Mouse (Mus musculus) MEL (cell line): Measurements from ENCODE around the gene Cdk5rap1. TPM values are rescaled to one million over a fixed set of nuclear protein-coding genes. Genes with fewer than 3 reads are reported as not detected.

Source experiments
- DNase-seq: peaks from one replicate; pipeline ENCODE4 v3.0.0; 2011; ENCODE audit warnings: low read depth, low spot score
- H3K27ac ChIP-seq: 2 replicates; pipeline ENCODE4 v1.5.1; 2012; ENCODE audit warnings: low read depth, mild to moderate bottlenecking, control low read depth, low read length, moderate library complexity; ENCODE audit not compliant: control insufficient read depth
- H3K27me3 ChIP-seq, 2 experiments: fragments of 150-350 bp in 1 of 2; sonication (generic) in 1 of 2; 2 replicates each; pipeline ENCODE4 v1.6.1; 2012; ENCODE audit warnings: low read length in 2 of 2, mild to moderate bottlenecking in 2 of 2, improper control_type of control experiment in 1 of 2, moderate library complexity in 1 of 2; ENCODE audit not compliant: insufficient read depth in 2 of 2, control insufficient read depth in 1 of 2
- H3K36me3 ChIP-seq, 2 experiments: 2 replicates each; pipeline ENCODE4 v1.6.1; 2012 to 2014; ENCODE audit warnings: low read length in 2 of 2, improper control_type of control experiment in 1 of 2, inconsistent platforms in 1 of 2, mild to moderate bottlenecking in 1 of 2; ENCODE audit not compliant: insufficient read depth in 2 of 2, control insufficient read depth in 1 of 2
- H3K4me1 ChIP-seq, 2 experiments: fragments of 150-350 bp in 1 of 2; sonication (generic) in 1 of 2; 2 replicates each; pipeline ENCODE4 v1.6.1; 2012; ENCODE audit warnings: low read length in 2 of 2, improper control_type of control experiment in 1 of 2, mild to moderate bottlenecking in 1 of 2; ENCODE audit not compliant: insufficient read depth in 2 of 2, control insufficient read depth in 1 of 2
- H3K4me3 ChIP-seq, 2 experiments: fragments of 150-350 bp in 1 of 2; sonication (generic) in 1 of 2; 2 replicates each; pipeline ENCODE4 v1.5.1; 2012; ENCODE audit warnings: low read depth in 2 of 2, low read length in 2 of 2, mild to moderate bottlenecking in 2 of 2, moderate library complexity in 2 of 2, control low read depth in 1 of 2, improper control_type of control experiment in 1 of 2; ENCODE audit not compliant: control insufficient read depth in 1 of 2, insufficient read depth in 1 of 2
- H3K79me2 ChIP-seq: 2 replicates; pipeline ENCODE4 v1.6.1; 2012; ENCODE audit warnings: mild to moderate bottlenecking, low read length, moderate library complexity; ENCODE audit not compliant: control insufficient read depth, poor library complexity, insufficient read depth
- H3K9ac ChIP-seq: 2 replicates; pipeline ENCODE4 v1.6.1; 2012; ENCODE audit warnings: low read depth, mild to moderate bottlenecking, control low read depth, low read length, moderate library complexity; ENCODE audit not compliant: control insufficient read depth, poor library complexity, severe bottlenecking
- H3K9me3 ChIP-seq: fragments of 150-350 bp; sonication (generic); replicated peaks from 2 replicates; pipeline ENCODE4 v1.6.1; 2012; ENCODE audit warnings: mild to moderate bottlenecking, low read length, improper control_type of control experiment, moderate library complexity; ENCODE audit not compliant: insufficient read depth
- CHD1 ChIP-seq: IDR thresholded peaks from 2 replicates; pipeline ENCODE4 v1.6.1; 2012; ENCODE audit warnings: low read depth, mild to moderate bottlenecking, inconsistent platforms, low read length, improper control_type of control experiment
- CTCF ChIP-seq, 3 experiments: IDR thresholded peaks in 2 of 3; conservative IDR thresholded peaks in 1 of 3; 2 replicates each; pipeline ENCODE4 v1.5.1; 2011 to 2012; ENCODE audit warnings: low read length in 3 of 3, low read depth in 2 of 3, mild to moderate bottlenecking in 2 of 3, improper control_type of control experiment in 1 of 3, inconsistent platforms in 1 of 3, mixed read lengths in 1 of 3, moderate library complexity in 1 of 3; ENCODE audit not compliant: control insufficient read depth in 1 of 3, insufficient read depth in 1 of 3, poor library complexity in 1 of 3, severe bottlenecking in 1 of 3
- E2F4 ChIP-seq: IDR thresholded peaks from 2 replicates; pipeline ENCODE4 v1.6.1; 2011; ENCODE audit warnings: low read depth, low read length, improper control_type of control experiment, borderline replicate concordance
- EP300 ChIP-seq, 2 experiments: IDR thresholded peaks; 2 replicates each; pipeline ENCODE4 v1.6.1; 2011; ENCODE audit warnings: improper control_type of control experiment in 2 of 2, low read length in 2 of 2, low read depth in 1 of 2, mild to moderate bottlenecking in 1 of 2
- ETS1 ChIP-seq: IDR thresholded peaks from 2 replicates; pipeline ENCODE4 v1.6.1; 2012; ENCODE audit warnings: low read depth, mild to moderate bottlenecking, inconsistent platforms, low read length, improper control_type of control experiment, moderate library complexity
- HCFC1 ChIP-seq: IDR thresholded peaks from 2 replicates; pipeline ENCODE4 v1.6.1; 2012; ENCODE audit warnings: low read depth, mild to moderate bottlenecking, inconsistent platforms, low read length, improper control_type of control experiment, moderate library complexity
- JUND ChIP-seq: IDR thresholded peaks from 2 replicates; pipeline ENCODE4 v1.6.1; 2011; ENCODE audit warnings: low read depth, mild to moderate bottlenecking, improper control_type of control experiment, low read length
- KAT2A ChIP-seq: conservative IDR thresholded peaks from 2 replicates; pipeline ENCODE4 v1.6.1; 2012; ENCODE audit warnings: low read depth, low read length, improper control_type of control experiment, inconsistent platforms
- MAX ChIP-seq: IDR thresholded peaks from 2 replicates; pipeline ENCODE4 v1.6.1; 2011; ENCODE audit warnings: low read length, improper control_type of control experiment
- MAZ ChIP-seq: IDR thresholded peaks from 2 replicates; pipeline ENCODE4 v1.6.1; 2012; ENCODE audit warnings: low read depth, mild to moderate bottlenecking, inconsistent platforms, low read length, improper control_type of control experiment
- POLR2A ChIP-seq, 2 experiments: IDR thresholded peaks; 2 replicates each; pipeline ENCODE4 v1.6.1; 2011 to 2012; ENCODE audit warnings: low read length in 2 of 2, mild to moderate bottlenecking in 2 of 2, control low read depth in 1 of 2, improper control_type of control experiment in 1 of 2, low read depth in 1 of 2, moderate library complexity in 1 of 2; ENCODE audit not compliant: control insufficient read depth in 1 of 2, insufficient read depth in 1 of 2, poor library complexity in 1 of 2
- POLR2AphosphoS5 ChIP-seq: IDR thresholded peaks from 2 replicates; pipeline ENCODE4 v1.6.1; 2012; ENCODE audit warnings: low read depth, borderline replicate concordance, mild to moderate bottlenecking, inconsistent platforms, low read length, moderate library complexity, mixed read lengths
- SIN3A ChIP-seq: IDR thresholded peaks from 2 replicates; pipeline ENCODE4 v1.6.1; 2012; ENCODE audit warnings: low read length, improper control_type of control experiment, inconsistent platforms
- SMC3 ChIP-seq: IDR thresholded peaks from 2 replicates; pipeline ENCODE4 v1.6.1; 2011; ENCODE audit warnings: low read depth, low read length, improper control_type of control experiment
- TBP ChIP-seq: IDR thresholded peaks from 2 replicates; pipeline ENCODE4 v1.8.0; 2011; ENCODE audit warnings: low read depth, low read length, improper control_type of control experiment
- TCF12 ChIP-seq: IDR thresholded peaks from 2 replicates; pipeline ENCODE4 v1.6.1; 2014; ENCODE audit warnings: low read depth, mild to moderate bottlenecking, inconsistent platforms, low read length, improper control_type of control experiment, moderate library complexity
- USF2 ChIP-seq, 2 experiments: IDR thresholded peaks; 2 replicates each; pipeline ENCODE4 v1.6.1; 2011 to 2012; ENCODE audit warnings: improper control_type of control experiment in 2 of 2, low read length in 2 of 2, borderline replicate concordance in 1 of 2, inconsistent platforms in 1 of 2, low read depth in 1 of 2, mild to moderate bottlenecking in 1 of 2; ENCODE audit not compliant: insufficient read depth in 1 of 2
- ZC3H11A ChIP-seq: IDR thresholded peaks from 2 replicates; pipeline ENCODE4 v1.6.1; 2012; ENCODE audit warnings: low read depth, mild to moderate bottlenecking, inconsistent platforms, low read length, improper control_type of control experiment
- ZKSCAN1 ChIP-seq: IDR thresholded peaks from 2 replicates; pipeline ENCODE4 v1.6.1; 2012; ENCODE audit warnings: low read depth, mild to moderate bottlenecking, inconsistent platforms, low read length, improper control_type of control experiment, moderate library complexity
- ZNF384 ChIP-seq: IDR thresholded peaks from 2 replicates; pipeline ENCODE4 v1.6.1; 2012; ENCODE audit warnings: low read depth, mild to moderate bottlenecking, inconsistent platforms, low read length, improper control_type of control experiment
- polyA plus RNA-seq, 2 experiments: library from polyadenylated mRNA; stranded (reverse) in 1 of 2; unstranded in 1 of 2; fragments of >175 nt in 1 of 2; fragments of >200 nt in 1 of 2; gene quantifications; 2 replicates each; pipeline versions ENCODE4 v1.2.1 to v1.2.4; 2012; ENCODE audit warnings: low replicate concordance in 2 of 2, low read depth in 1 of 2; ENCODE audit not compliant: insufficient read length in 2 of 2, insufficient read depth in 1 of 2, missing spikeins in 1 of 2
- total RNA-seq: library from RNA; depleted of rRNA; stranded (reverse); fragments of 300-350 nt; gene quantifications from 2 replicates; pipeline ENCODE4 v1.2.3, GENCODE M21; 2012

Gene Cdk5rap1
- total and polyA plus RNA-seq, 3 experiments = 13.1 to 14.1 TPM; not detected in 1

DNA sequence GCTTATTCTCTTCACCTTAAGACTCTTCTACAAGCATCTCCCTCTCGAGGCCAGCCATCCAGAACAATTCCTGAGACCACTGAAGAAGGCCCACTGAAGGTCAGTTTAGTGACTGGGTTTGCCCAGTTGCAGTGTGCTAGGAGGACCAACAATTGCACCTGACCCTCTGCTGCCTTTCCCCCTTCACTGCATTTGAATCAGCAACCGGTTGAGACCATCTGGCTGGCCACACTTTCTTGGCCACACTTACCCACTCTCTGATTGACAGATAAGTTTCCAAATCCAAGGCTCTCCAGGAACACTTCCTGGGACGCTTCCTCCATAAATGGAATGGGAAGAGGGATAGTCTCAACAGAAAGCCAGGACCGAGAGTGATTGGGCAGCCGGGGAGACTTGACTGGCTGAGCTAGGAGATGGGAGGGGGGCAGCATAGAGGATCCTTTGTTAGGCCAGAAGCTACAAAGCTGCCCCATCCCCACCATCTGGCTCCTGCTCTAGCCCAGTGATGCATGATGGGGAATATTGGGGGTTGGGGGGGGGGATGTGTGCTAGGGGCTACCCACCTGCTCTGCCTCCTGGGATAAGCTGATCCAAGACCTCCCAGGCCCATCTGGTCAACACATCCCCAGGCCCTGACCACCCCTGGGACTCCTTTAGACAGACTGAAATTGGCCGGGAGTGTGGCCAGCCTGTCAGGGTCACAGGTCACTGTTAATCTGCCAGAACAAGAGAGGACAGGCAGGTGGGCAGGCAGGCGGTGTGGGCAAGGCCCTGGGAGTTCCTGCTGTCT is 48.3 kb upstream of the Cdk5rap1 start:
- DNase-seq = no peak
- peaks cover 2 to 3% of the 10 kb centered on the region in 2 experiments; a peak in 3 of 4 replicates for H3K27me3 ChIP-seq
- no peaks in the 10 kb centered on the region for H3K9me3 ChIP-seq
- H3K4me3 ChIP-seq = no peak overlapping the region
- TF ChIP-seq TBP (no peak), SMC3 (no peak), ZKSCAN1 (no peak), CHD1 (no peak), EP300 (IDR thresholded peaks at IDR 0.05; ENCODE audit: low read depth in 1 of 2, low read length in 2 of 2) (no peak), MAX (no peak), ZNF384 (no peak), USF2 (IDR thresholded peaks at IDR 0.05; ENCODE audit: borderline replicate concordance in 1 of 2, insufficient read depth in 1 of 2, low read depth in 1 of 2, low read length in 2 of 2) (no peak), ZC3H11A (no peak), TCF12 (no peak), CTCF (IDR thresholded peaks at IDR 0.05 in 2 of 3, conservative IDR thresholded peaks at IDR 0.05 in 1 of 3; ENCODE audit: control insufficient read depth in 1 of 3, insufficient read depth in 1 of 3, low read depth in 2 of 3, low read length in 3 of 3, poor library complexity in 1 of 3, severe bottlenecking in 1 of 3) (no peak), SIN3A (no peak), POLR2A (IDR thresholded peaks at IDR 0.05; ENCODE audit: control insufficient read depth in 1 of 2, insufficient read depth in 1 of 2, low read depth in 1 of 2, low read length in 2 of 2, poor library complexity in 1 of 2) (no peak), ETS1 (no peak)
- H3K79me2 ChIP-seq = no peaks in the 10 kb centered on the region
- H3K4me1 ChIP-seq = no peaks in the 10 kb centered on the region
- H3K27ac ChIP-seq = no peak overlapping the region
- H3K36me3 ChIP-seq = no peaks in the 10 kb centered on the region
- no peak overlapping the region for H3K9ac ChIP-seq

DNA sequence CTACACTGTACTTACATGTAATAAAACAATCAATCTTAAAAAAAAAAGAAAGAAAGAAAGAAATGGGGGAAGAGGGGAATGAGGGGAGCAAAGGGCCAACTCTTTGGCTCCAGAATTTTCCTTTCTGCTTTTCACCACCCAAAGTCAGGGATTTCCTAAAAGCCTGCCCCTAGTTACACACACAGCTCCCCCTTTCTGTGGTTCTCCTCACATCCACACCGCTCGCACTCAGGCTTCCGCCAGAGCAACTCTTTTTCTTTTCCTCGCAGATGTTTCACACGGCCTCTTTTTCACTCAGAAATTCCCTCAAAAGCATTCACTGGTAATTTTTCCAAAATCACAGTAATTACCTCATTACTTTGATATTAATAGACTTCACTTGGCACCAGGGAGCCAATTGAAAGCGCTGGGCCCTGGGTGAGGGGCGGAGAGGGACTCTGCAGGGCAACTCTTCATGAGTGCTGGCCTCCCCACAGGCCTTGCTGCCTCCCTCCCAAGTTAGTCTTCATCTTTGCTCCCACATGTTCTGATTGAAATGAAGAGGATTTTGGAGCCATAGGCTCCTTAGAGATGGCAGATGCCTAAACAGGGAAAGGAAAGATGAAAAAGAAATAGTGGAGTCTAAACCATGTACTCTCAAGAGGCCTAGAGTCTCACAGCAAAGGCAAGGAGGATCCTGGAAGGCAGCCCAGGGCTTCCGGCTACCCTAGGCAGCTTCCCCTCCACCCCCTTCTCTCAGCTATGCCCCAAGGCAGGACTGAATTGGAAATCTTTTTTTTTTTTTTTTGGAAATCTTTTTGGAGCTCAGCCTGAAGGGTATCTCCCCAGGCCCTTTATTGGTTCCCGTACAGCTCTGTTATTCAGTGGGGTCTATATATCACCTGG is 47.1 kb upstream of the Cdk5rap1 start:
- Histone ChIP-seq H3K9me3 (no peaks in the 10 kb centered on the region), H3K36me3 (no peaks in the 10 kb centered on the region), H3K79me2 (no peaks in the 10 kb centered on the region), H3K27me3 (peaks cover 2 to 3% of the 10 kb centered on the region in 2 experiments; a peak in 3 of 4 replicates), H3K4me3 (no peak overlapping the region), H3K4me1 (no peaks in the 10 kb centered on the region), H3K9ac (no peak overlapping the region), H3K27ac (no peak overlapping the region)
- no peak for TF ChIP-seq ZNF384
- TF ChIP-seq HCFC1 = no peak
- TF ChIP-seq TCF12 = no peak
- TF ChIP-seq CTCF (IDR thresholded peaks at IDR 0.05 in 2 of 3, conservative IDR thresholded peaks at IDR 0.05 in 1 of 3; ENCODE audit: control insufficient read depth in 1 of 3, insufficient read depth in 1 of 3, low read depth in 2 of 3, low read length in 3 of 3, poor library complexity in 1 of 3, severe bottlenecking in 1 of 3) = no peak
- TF ChIP-seq JUND = no peak
- no peak for TF ChIP-seq TBP
- TF ChIP-seq KAT2A = no peak
- TF ChIP-seq POLR2AphosphoS5 = no peak
- TF ChIP-seq SIN3A = no peak
- TF ChIP-seq MAZ = no peak
- no peak for TF ChIP-seq E2F4
- no peak for DNase-seq
